Comparison of ENCODE assay signal across 8 mouse cellular contexts in genomic region chr3:95107308-95107707, GRCm38 (mm10). TPM values are rescaled to one million over a fixed set of nuclear protein-coding genes. Genes with fewer than 3 reads are reported as not detected.
A peak's percentile ranks its signal among the peaks of the same experiment; 100 is the strongest.
DNase-seq lines count a peak whose midpoint lies in the region; ATAC-seq and TF ChIP-seq lines count a peak whose summit lies in the region.
"Not testable (repeated sequence)": the region's sequence is repeated elsewhere in the genome, so short reads cannot be mapped to it uniquely, and the experiment has no call there.

No protein-coding gene starts in this region.

- H3K9me3 ChIP-seq in E14TG2a.4 (ENCODE audit: low read length); embryonic facial prominence, embryonic 15.5 days (replicated peaks); hindbrain, embryonic 11.5 days (ENCODE audit: control insufficient read depth, low read length); kidney, embryonic 14.5 days (ENCODE audit: control insufficient read depth, low read length); limb, embryonic 15.5 days; lung, postnatal 0 days (ENCODE audit: low read length): not testable (repeated sequence)

- intact Hi-C loops in gastrocnemius, adult 2 months (cut with DNase I), result loop anchor here (5.0 kb wide), 2 partner anchors 35 to 55 kb away; no protein-coding TSS in a partner anchor

- not testable (repeated sequence) for TF ChIP-seq EP300 in lung, postnatal 0 days (IDR thresholded peaks at IDR 0.05)

- peaks cover 12% of the 10 kb centered on the region for H3K36me3 ChIP-seq in E14TG2a.4 (ENCODE audit: insufficient read depth, low read length)
- not testable (repeated sequence) for H3K36me3 ChIP-seq in embryonic facial prominence, embryonic 15.5 days; hindbrain, embryonic 11.5 days (ENCODE audit: control insufficient read depth, insufficient read depth, low read length); kidney, embryonic 14.5 days (ENCODE audit: control insufficient read depth, insufficient read depth, low read length); limb, embryonic 15.5 days; lung, postnatal 0 days (ENCODE audit: insufficient read depth, low read length); myocyte (ENCODE audit: control insufficient read depth, insufficient read depth)

- TF ChIP-seq POLR2A in myocyte (IDR thresholded peaks at IDR 0.05; ENCODE audit: insufficient read length, low read depth), result not testable (repeated sequence)

- peaks cover 50% of the 10 kb centered on the region for H3K79me2 ChIP-seq in myocyte (ENCODE audit: control insufficient read depth, insufficient read depth)

- not testable (repeated sequence) for ATAC-seq in embryonic facial prominence, embryonic 15.5 days (ENCODE audit: insufficient number of reproducible peaks, low FRiP score, low TSS enrichment, low read depth); hindbrain, embryonic 11.5 days (ENCODE audit: low FRiP score); kidney, embryonic 14.5 days (ENCODE audit: low FRiP score, low TSS enrichment); limb, embryonic 15.5 days (ENCODE audit: insufficient number of reproducible peaks, low FRiP score, low TSS enrichment, low read depth); lung, postnatal 0 days

- peaks cover 41% of the 10 kb centered on the region for H3K4me1 ChIP-seq in E14TG2a.4 (replicated peaks; ENCODE audit: low read depth, low read length)
- peaks cover 17% of the 10 kb centered on the region for H3K4me1 ChIP-seq in embryonic facial prominence, embryonic 15.5 days
- H3K4me1 ChIP-seq in hindbrain, embryonic 11.5 days (replicated peaks; ENCODE audit: control insufficient read depth, insufficient read depth, low read length); lung, postnatal 0 days (ENCODE audit: insufficient read depth, low read depth, low read length): not testable (repeated sequence)
- H3K4me1 ChIP-seq in kidney, embryonic 14.5 days (ENCODE audit: control insufficient read depth, insufficient read depth, low read length), result peaks cover 11% of the 10 kb centered on the region
- H3K4me1 ChIP-seq in limb, embryonic 15.5 days, result peaks cover 10% of the 10 kb centered on the region

- H3K27ac ChIP-seq in embryonic facial prominence, embryonic 15.5 days (replicated peaks); hindbrain, embryonic 11.5 days (ENCODE audit: low read depth, low read length); kidney, embryonic 14.5 days (ENCODE audit: low read depth, low read length); limb, embryonic 15.5 days: not testable (repeated sequence)
- H3K27ac ChIP-seq in gastrocnemius, adult 2 months, result peak overlapping the region; percentile 97
- 0 out of 2 replicates have a peak overlapping the region, but pooled peaks have one; percentile 32 for H3K27ac ChIP-seq in lung, postnatal 0 days (ENCODE audit: low read length)

- peak overlapping the region; percentile 65 for H3K4me2 ChIP-seq in embryonic facial prominence, embryonic 15.5 days (replicated peaks)
- peak overlapping the region; percentile 51 for H3K4me2 ChIP-seq in hindbrain, embryonic 11.5 days (replicated peaks; ENCODE audit: low read depth, low read length)
- peak overlapping the region; percentile 61 for H3K4me2 ChIP-seq in kidney, embryonic 14.5 days (replicated peaks; ENCODE audit: low read depth, low read length)
- peak overlapping the region; percentile 56 for H3K4me2 ChIP-seq in limb, embryonic 15.5 days
- H3K4me2 ChIP-seq in lung, postnatal 0 days (replicated peaks; ENCODE audit: low read depth, low read length), result peak overlapping the region; percentile 64
- H3K4me2 ChIP-seq in myocyte (ENCODE audit: low read depth), result peak overlapping the region; percentile 83

- H3K27me3 ChIP-seq in E14TG2a.4 (ENCODE audit: insufficient read depth, low read length); embryonic facial prominence, embryonic 15.5 days; hindbrain, embryonic 11.5 days (ENCODE audit: control insufficient read depth, insufficient read depth, low read length); kidney, embryonic 14.5 days (ENCODE audit: control insufficient read depth, insufficient read depth, low read length); limb, embryonic 15.5 days; lung, postnatal 0 days (replicated peaks; ENCODE audit: insufficient read depth, low read length); myocyte (ENCODE audit: control insufficient read depth, insufficient read depth, insufficient read length): not testable (repeated sequence)

- H3K4me3 ChIP-seq in E14TG2a.4 (replicated peaks; ENCODE audit: low read length), result peak overlapping the region; percentile 99
- H3K4me3 ChIP-seq in embryonic facial prominence, embryonic 15.5 days (replicated peaks), result peak overlapping the region; percentile 96
- H3K4me3 ChIP-seq in gastrocnemius, adult 2 months, result peak overlapping the region; percentile 99
- H3K4me3 ChIP-seq in hindbrain, embryonic 11.5 days (ENCODE audit: low read depth, low read length), result not testable (repeated sequence)
- H3K4me3 ChIP-seq in kidney, embryonic 14.5 days (ENCODE audit: low read length), result peak overlapping the region; percentile 98
- H3K4me3 ChIP-seq in limb, embryonic 15.5 days, result peak overlapping the region; percentile 93
- H3K4me3 ChIP-seq in lung, postnatal 0 days (ENCODE audit: low read depth, low read length), result peak overlapping the region; percentile 94
- H3K4me3 ChIP-seq in myocyte, result peak overlapping the region; percentile 100

- not testable (repeated sequence) for H3K9ac ChIP-seq in embryonic facial prominence, embryonic 15.5 days; hindbrain, embryonic 11.5 days (ENCODE audit: low read depth, low read length); limb, embryonic 15.5 days; lung, postnatal 0 days (replicated peaks; ENCODE audit: low read depth)
- 0 out of 2 replicates have a peak overlapping the region, but pooled peaks have one; percentile 45 for H3K9ac ChIP-seq in kidney, embryonic 14.5 days (ENCODE audit: low read depth, low read length)

- DNase-seq in gastrocnemius, adult 2 months; hindbrain, embryonic 11.5 days (ENCODE audit: low spot score); lung, postnatal 0 days (ENCODE audit: low spot score): not testable (repeated sequence)

- TF ChIP-seq CTCF in E14TG2a.4 (conservative IDR thresholded peaks at IDR 0.05; ENCODE audit: low read length); gastrocnemius, adult 2 months (IDR thresholded peaks at IDR 0.05); lung, postnatal 0 days (IDR thresholded peaks at IDR 0.05): not testable (repeated sequence)

- not testable (repeated sequence) for H3ac ChIP-seq in myocyte (ENCODE audit: control insufficient read depth, insufficient read length)

RNA-seq across cellular contexts. Expression of gene Pip5k1a, which starts 0.6 kb away (rescaled TPM):
- 22.3 and 23.0 TPM in 2 replicates for polyA plus RNA-seq in embryonic facial prominence, embryonic 15.5 days (2015; fragmentation: Nextera tagmentation; extraction: Ambion mirVana)
- 10 to 100 TPM; 23.1 to 26.5 TPM for total RNA-seq in gastrocnemius, adult 2 months (2021)
- polyA plus RNA-seq in hindbrain, embryonic 11.5 days (2014; fragmentation: Nextera tagmentation; extraction: Ambion mirVana), result 14.1 and 15.0 TPM in 2 replicates
- 16.9 and 22.8 TPM in 2 replicates for polyA plus RNA-seq in kidney, embryonic 14.5 days (2014; fragmentation: Nextera tagmentation; extraction: Ambion mirVana)
- 19.4 and 22.0 TPM in 2 replicates for polyA plus RNA-seq in limb, embryonic 15.5 days (2015; fragmentation: Nextera tagmentation; extraction: Ambion mirVana)
- polyA plus RNA-seq in lung, postnatal 0 days (2015; fragmentation: Nextera tagmentation; extraction: Ambion mirVana), result 18.1 and 18.6 TPM in 2 replicates
- 27.3 TPM for polyA plus RNA-seq in myocyte (2012; fragmentation: generic; extraction: Trizol)

RNA-seq across cellular contexts. Expression of gene Vps72, which starts 3.5 kb away (rescaled TPM):
- polyA plus RNA-seq in embryonic facial prominence, embryonic 15.5 days (2015; fragmentation: Nextera tagmentation; extraction: Ambion mirVana), result 142 and 162 TPM in 2 replicates
- total RNA-seq in gastrocnemius, adult 2 months (2021), result 10 to 100 TPM; 48.9 to 73.2 TPM
- 232 and 236 TPM in 2 replicates for polyA plus RNA-seq in hindbrain, embryonic 11.5 days (2014; fragmentation: Nextera tagmentation; extraction: Ambion mirVana)
- 182 and 190 TPM in 2 replicates for polyA plus RNA-seq in kidney, embryonic 14.5 days (2014; fragmentation: Nextera tagmentation; extraction: Ambion mirVana)
- 139 and 141 TPM in 2 replicates for polyA plus RNA-seq in limb, embryonic 15.5 days (2015; fragmentation: Nextera tagmentation; extraction: Ambion mirVana)
- polyA plus RNA-seq in lung, postnatal 0 days (2015; fragmentation: Nextera tagmentation; extraction: Ambion mirVana), result 82.9 and 84.0 TPM in 2 replicates
- 85.6 TPM for polyA plus RNA-seq in myocyte (2012; fragmentation: generic; extraction: Trizol)

RNA-seq across cellular contexts. Expression of gene Tmod4, which starts 17.0 kb away (rescaled TPM):
- 1.7 and 3.8 TPM in 2 replicates for polyA plus RNA-seq in embryonic facial prominence, embryonic 15.5 days (2015; fragmentation: Nextera tagmentation; extraction: Ambion mirVana)
- total RNA-seq in gastrocnemius, adult 2 months (2021), result 100 to 1,000 TPM; 598 to 814 TPM
- 0.68 and 1.1 TPM in 2 replicates for polyA plus RNA-seq in hindbrain, embryonic 11.5 days (2014; fragmentation: Nextera tagmentation; extraction: Ambion mirVana)
- 1.5 and 1.7 TPM in 2 replicates for polyA plus RNA-seq in kidney, embryonic 14.5 days (2014; fragmentation: Nextera tagmentation; extraction: Ambion mirVana)
- 4.2 and 12.9 TPM in 2 replicates for polyA plus RNA-seq in limb, embryonic 15.5 days (2015; fragmentation: Nextera tagmentation; extraction: Ambion mirVana)
- 2.0 and 2.9 TPM in 2 replicates for polyA plus RNA-seq in lung, postnatal 0 days (2015; fragmentation: Nextera tagmentation; extraction: Ambion mirVana)
- 2.5 TPM for polyA plus RNA-seq in myocyte (2012; fragmentation: generic; extraction: Trizol)

RNA-seq across cellular contexts. Expression of gene Scnm1, which starts 26.5 kb away (rescaled TPM):
- 73.0 and 79.5 TPM in 2 replicates for polyA plus RNA-seq in embryonic facial prominence, embryonic 15.5 days (2015; fragmentation: Nextera tagmentation; extraction: Ambion mirVana)
- total RNA-seq in gastrocnemius, adult 2 months (2021), result 10 to 100 TPM; 33.2 to 40.7 TPM
- polyA plus RNA-seq in hindbrain, embryonic 11.5 days (2014; fragmentation: Nextera tagmentation; extraction: Ambion mirVana), result 83.2 and 84.9 TPM in 2 replicates
- 69.6 and 84.7 TPM in 2 replicates for polyA plus RNA-seq in kidney, embryonic 14.5 days (2014; fragmentation: Nextera tagmentation; extraction: Ambion mirVana)
- 61.2 and 67.2 TPM in 2 replicates for polyA plus RNA-seq in limb, embryonic 15.5 days (2015; fragmentation: Nextera tagmentation; extraction: Ambion mirVana)
- 51.8 and 54.1 TPM in 2 replicates for polyA plus RNA-seq in lung, postnatal 0 days (2015; fragmentation: Nextera tagmentation; extraction: Ambion mirVana)
- polyA plus RNA-seq in myocyte (2012; fragmentation: generic; extraction: Trizol), result 30.6 TPM

RNA-seq across cellular contexts. Expression of gene Lysmd1, which starts 26.6 kb away (rescaled TPM):
- 16.9 and 17.4 TPM in 2 replicates for polyA plus RNA-seq in embryonic facial prominence, embryonic 15.5 days (2015; fragmentation: Nextera tagmentation; extraction: Ambion mirVana)
- total RNA-seq in gastrocnemius, adult 2 months (2021), result 1 to 10 TPM; 6.7 to 7.2 TPM
- polyA plus RNA-seq in hindbrain, embryonic 11.5 days (2014; fragmentation: Nextera tagmentation; extraction: Ambion mirVana), result 12.5 and 19.3 TPM in 2 replicates
- polyA plus RNA-seq in kidney, embryonic 14.5 days (2014; fragmentation: Nextera tagmentation; extraction: Ambion mirVana), result 6.9 and 9.1 TPM in 2 replicates
- 17.9 and 18.5 TPM in 2 replicates for polyA plus RNA-seq in limb, embryonic 15.5 days (2015; fragmentation: Nextera tagmentation; extraction: Ambion mirVana)
- polyA plus RNA-seq in lung, postnatal 0 days (2015; fragmentation: Nextera tagmentation; extraction: Ambion mirVana), result 13.3 and 14.0 TPM in 2 replicates
- 7.0 TPM for polyA plus RNA-seq in myocyte (2012; fragmentation: generic; extraction: Trizol)
